Mouse (Mus musculus): ENCODE measurements at regions not wholly inside any gene's neighbourhood (a gene's known extent, or its start where the extent isn't known, plus 50 kb on each side); places are given as distances from the start of the nearest gene placed in this dataset.

GRCm38 (mm10) chr6:4441618-4442167, 62.9 kb upstream of the Col1a2 start:
- no peak for TF ChIP-seq CTCF (IDR thresholded peaks at IDR 0.05; ENCODE audit: low read depth, low read length)
- TF ChIP-seq TAL1 (conservative IDR thresholded peaks at IDR 0.05; ENCODE audit: low read depth, low read length), result no peak
- no peak for TF ChIP-seq GATA1 (IDR thresholded peaks at IDR 0.05; ENCODE audit: borderline replicate concordance, low read length)
- no peak for TF ChIP-seq POLR2AphosphoS5 (IDR thresholded peaks at IDR 0.05; ENCODE audit: insufficient replicate concordance, low read depth, low read length)
- no peak for TF ChIP-seq GATA2 (IDR thresholded peaks at IDR 0.05; ENCODE audit: borderline replicate concordance, low read depth, low read length)
